26 mouse cellular contexts compared by ENCODE assay signal in the genomic region with DNA sequence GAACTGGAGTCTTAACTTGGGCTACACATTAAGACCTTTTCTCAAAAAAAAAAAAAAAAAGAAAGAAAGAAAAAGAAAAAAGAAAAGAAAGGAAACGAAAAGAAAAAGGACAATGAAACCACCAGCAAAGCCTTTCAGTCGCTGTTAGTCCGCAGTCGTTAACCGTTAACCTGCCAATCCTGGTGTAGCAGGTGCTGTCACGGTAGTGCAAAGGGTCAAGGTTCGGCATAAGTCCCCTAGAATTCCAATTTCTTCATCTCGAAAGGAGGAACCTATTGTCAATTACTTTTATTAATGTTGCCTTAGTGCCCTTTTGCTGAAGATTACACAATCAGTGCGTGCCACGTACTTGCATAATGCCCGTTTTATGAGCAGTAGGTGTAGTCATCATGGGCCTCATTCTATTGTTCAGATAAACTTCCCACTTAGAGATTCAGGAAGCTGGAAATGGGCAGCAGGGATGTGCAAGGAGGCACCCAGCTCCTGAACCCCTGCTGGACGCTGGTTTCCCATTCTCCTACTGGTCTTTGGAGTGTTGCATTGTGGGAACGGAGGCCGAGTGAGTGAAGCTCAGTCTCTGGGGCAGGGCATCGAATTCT. TPM values are rescaled to one million over a fixed set of nuclear protein-coding genes. Genes with fewer than 3 reads are reported as not detected.
A peak's percentile ranks its signal among the peaks of the same experiment; 100 is the strongest.
DNase-seq lines count a peak whose midpoint lies in the region; ATAC-seq and TF ChIP-seq lines count a peak whose summit lies in the region.
"Had no signal": no experiment of that assay in that cellular context is flagged by ENCODE, and none has a peak within 500 bp of the region (broad histone marks: within the 10 kb centered on the region; RNA-seq: fewer than 3 reads in every experiment).

No protein-coding gene starts in this region.

- no peaks in the 10 kb centered on the region for H3K9me3 ChIP-seq in liver, postnatal 0 days (ENCODE audit: low read length)
- H3K9me3 ChIP-seq in liver, embryonic 12.5 days (replicated peaks) = no peaks in the 10 kb centered on the region
- no peaks in the 10 kb centered on the region for H3K9me3 ChIP-seq in intestine, embryonic 15.5 days
- no peaks in the 10 kb centered on the region for H3K9me3 ChIP-seq in midbrain, embryonic 10.5 days (replicated peaks)
- no peaks in the 10 kb centered on the region for H3K9me3 ChIP-seq in heart, embryonic 10.5 days
- H3K9me3 ChIP-seq: limb, embryonic 12.5 days; lung, embryonic 15.5 days had no signal

- TF ChIP-seq EP300 in liver, postnatal 0 days (IDR thresholded peaks at IDR 0.05; ENCODE audit: low read depth) = no peak

- no peaks in the 10 kb centered on the region for H3K36me3 ChIP-seq in liver, postnatal 0 days (replicated peaks; ENCODE audit: insufficient read depth, low read length)
- no peaks in the 10 kb centered on the region for H3K36me3 ChIP-seq in liver, embryonic 12.5 days
- H3K36me3 ChIP-seq in intestine, embryonic 15.5 days = no peaks in the 10 kb centered on the region
- H3K36me3 ChIP-seq in midbrain, embryonic 10.5 days = no peaks in the 10 kb centered on the region
- no peaks in the 10 kb centered on the region for H3K36me3 ChIP-seq in heart, embryonic 10.5 days
- H3K36me3 ChIP-seq: G1E; limb, embryonic 12.5 days; lung, embryonic 15.5 days had no signal

- peaks cover 6% of the 10 kb centered on the region; the same call in 1 of the 2 replicates for H3K4me1 ChIP-seq in liver, postnatal 0 days (ENCODE audit: insufficient read depth)
- peaks cover 16% of the 10 kb centered on the region for H3K4me1 ChIP-seq in liver, embryonic 12.5 days
- H3K4me1 ChIP-seq in intestine, embryonic 15.5 days (replicated peaks) = 0 out of 2 replicates have a peak, but pooled peaks cover 3% of the 10 kb centered on the region
- H3K4me1 ChIP-seq in midbrain, embryonic 10.5 days = no peaks in the 10 kb centered on the region
- peaks cover 19% of the 10 kb centered on the region for H3K4me1 ChIP-seq in heart, embryonic 10.5 days

- 57% methylated on average over 15 of the region's 15 CpGs for WGBS in liver, postnatal 0 days (ENCODE audit: insufficient replicate concordance)
- 69% methylated on average over 15 of the region's 15 CpGs for WGBS in liver, embryonic 12.5 days (ENCODE audit: insufficient replicate concordance)
- 61% methylated on average over 15 of the region's 15 CpGs for WGBS in intestine, embryonic 15.5 days
- WGBS in midbrain, embryonic 10.5 days = 87% methylated on average over 15 of the region's 15 CpGs
- 84% methylated on average over 15 of the region's 15 CpGs for WGBS in heart, embryonic 10.5 days

- DNase-seq in liver, postnatal 0 days = no peak
- peak; percentile 26 for DNase-seq in R1 (ENCODE audit: low read depth, low spot score)
- no peak for DNase-seq in midbrain, embryonic 10.5 days (ENCODE audit: low spot score)
- no peak for DNase-seq in heart, embryonic 10.5 days (ENCODE audit: low spot score)
- DNase-seq: adrenal gland, adult 2 months; cerebellum, adult 18-20 months; cerebellum, postnatal 25 days; gastrocnemius, adult 2 months; kidney, adult 18-20 months; kidney, postnatal 10 days; retina, postnatal 1 day; right cerebral cortex, postnatal 25 days; thymus, postnatal 25 days had no signal

- no peak overlapping the region for H3K9ac ChIP-seq in liver, postnatal 0 days (replicated peaks)
- H3K9ac ChIP-seq in liver, embryonic 12.5 days = no peak overlapping the region
- H3K9ac ChIP-seq in intestine, embryonic 15.5 days = no peak overlapping the region
- H3K9ac ChIP-seq: limb, embryonic 12.5 days; liver, embryonic 14.5 days; lung, embryonic 15.5 days had no signal

- H3K27me3 ChIP-seq in liver, postnatal 0 days (ENCODE audit: insufficient read depth, low read length) = no peaks in the 10 kb centered on the region
- no peaks in the 10 kb centered on the region for H3K27me3 ChIP-seq in liver, embryonic 12.5 days (replicated peaks)
- no peaks in the 10 kb centered on the region for H3K27me3 ChIP-seq in intestine, embryonic 15.5 days (replicated peaks)
- H3K27me3 ChIP-seq in midbrain, embryonic 10.5 days (ENCODE audit: low read depth, poor library complexity, severe bottlenecking) = no peaks in the 10 kb centered on the region
- no peaks in the 10 kb centered on the region for H3K27me3 ChIP-seq in heart, embryonic 10.5 days (ENCODE audit: insufficient read depth, poor library complexity, severe bottlenecking)
- H3K27me3 ChIP-seq: CH12.LX; limb, embryonic 12.5 days; lung, embryonic 15.5 days; Patski had no signal

- 0 out of 2 replicates have a peak overlapping the region, but pooled peaks have one; percentile 7 for H3K27ac ChIP-seq in liver, postnatal 0 days (ENCODE audit: low read depth)
- H3K27ac ChIP-seq in liver, embryonic 12.5 days = no peak overlapping the region
- peak overlapping the region; percentile 55; the same call in 1 of the 2 replicates for H3K27ac ChIP-seq in intestine, embryonic 15.5 days
- H3K27ac ChIP-seq in midbrain, embryonic 10.5 days (replicated peaks) = no peak overlapping the region
- no peak overlapping the region for H3K27ac ChIP-seq in heart, embryonic 10.5 days
- H3K27ac ChIP-seq: gastrocnemius, adult 2 months; limb, embryonic 12.5 days; liver, embryonic 14.5 days; lung, embryonic 15.5 days had no signal

- H3K4me3 ChIP-seq in liver, postnatal 0 days (ENCODE audit: low read depth, low read length) = no peak overlapping the region
- H3K4me3 ChIP-seq in liver, embryonic 12.5 days = no peak overlapping the region
- no peak overlapping the region for H3K4me3 ChIP-seq in intestine, embryonic 15.5 days (replicated peaks)
- no peak overlapping the region for H3K4me3 ChIP-seq in midbrain, embryonic 10.5 days
- H3K4me3 ChIP-seq in heart, embryonic 10.5 days = no peak overlapping the region
- H3K4me3 ChIP-seq: gastrocnemius, adult 2 months; limb, embryonic 12.5 days; lung, embryonic 15.5 days had no signal

- ATAC-seq in liver, postnatal 0 days = peak; percentile 55; the same call in 1 of the 2 replicates
- no peak for ATAC-seq in liver, embryonic 12.5 days
- ATAC-seq in intestine, embryonic 15.5 days = peak; percentile 91
- ATAC-seq in monocyte, adult 5-6 weeks (replicated peaks; ENCODE audit: insufficient number of reproducible peaks, low FRiP score, low TSS enrichment, poor library complexity, severe bottlenecking) = peak; percentile 86
- ATAC-seq in inflammation-experienced regulatory T-cells, adult 6 months = no peak
- ATAC-seq: forebrain, embryonic 14.5 days; hindbrain, embryonic 16.5 days; Patski had no signal

- H3K4me2 ChIP-seq in liver, postnatal 0 days (ENCODE audit: low read depth, low read length) = no peak overlapping the region; the same call in 1 of the 2 replicates
- no peak overlapping the region for H3K4me2 ChIP-seq in liver, embryonic 12.5 days
- peak overlapping the region; percentile 24 for H3K4me2 ChIP-seq in intestine, embryonic 15.5 days (replicated peaks)
- H3K4me2 ChIP-seq: heart, embryonic 11.5 days; limb, embryonic 12.5 days; lung, embryonic 15.5 days had no signal

- TF ChIP-seq CTCF in liver, postnatal 0 days (IDR thresholded peaks at IDR 0.05; ENCODE audit: low read depth) = no peak

RNA-seq across cellular contexts. Expression of a gene that starts 36.1 kb away (rescaled TPM):
- 19.0 and 29.6 TPM in 2 replicates for polyA plus RNA-seq in liver, postnatal 0 days (2015; fragmentation: Nextera tagmentation; extraction: Ambion mirVana)
- 57.6 and 62.7 TPM in 2 replicates for polyA plus RNA-seq in liver, embryonic 12.5 days (2016; fragmentation: Nextera tagmentation; extraction: Ambion mirVana)
- 83.8 and 95.3 TPM in 2 replicates for polyA plus RNA-seq in intestine, embryonic 15.5 days (2015; fragmentation: Nextera tagmentation; extraction: Ambion mirVana)
- 65.4 to 124 TPM (median 68.3 TPM) in 3 replicates for total RNA-seq in monocyte, adult 5-6 weeks (2017)
- 151 and 164 TPM in 2 replicates for polyA plus RNA-seq in midbrain, embryonic 10.5 days (2016; fragmentation: Nextera tagmentation; extraction: Ambion mirVana)
- polyA plus RNA-seq in heart, embryonic 10.5 days (2016; fragmentation: Nextera tagmentation; extraction: Ambion mirVana) = 113 and 119 TPM in 2 replicates
- 10 to 100 TPM; 36.1 to 44.6 (median 42.9) TPM for polyA plus RNA-seq in inflammation-experienced regulatory T-cells, adult 6 months (2017; shearing (Covaris generic))

Comparison
In these comparisons a context has a peak if more than half of its experiments do, and no peak if none do; other contexts are left out.
1. ATAC-seq: peak in liver, postnatal 0 days (single experiment), intestine, embryonic 15.5 days (single experiment) and monocyte, adult 5-6 weeks (single experiment); none in liver, embryonic 12.5 days (single experiment) and inflammation-experienced regulatory T-cells, adult 6 months (single experiment).
2. H3K27ac ChIP-seq: peak in liver, postnatal 0 days (single experiment) and intestine, embryonic 15.5 days (single experiment); none in liver, embryonic 12.5 days (single experiment), midbrain, embryonic 10.5 days (single experiment) and heart, embryonic 10.5 days (single experiment).